Mouse (Mus musculus): ENCODE measurements at regions not wholly inside any gene's neighbourhood (a gene's known extent, or its start where the extent isn't known, plus 50 kb on each side); places are given as distances from the start of the nearest gene placed in this dataset. TPM values are rescaled to one million over a fixed set of nuclear protein-coding genes. Genes with fewer than 3 reads are reported as not detected.

DNA sequence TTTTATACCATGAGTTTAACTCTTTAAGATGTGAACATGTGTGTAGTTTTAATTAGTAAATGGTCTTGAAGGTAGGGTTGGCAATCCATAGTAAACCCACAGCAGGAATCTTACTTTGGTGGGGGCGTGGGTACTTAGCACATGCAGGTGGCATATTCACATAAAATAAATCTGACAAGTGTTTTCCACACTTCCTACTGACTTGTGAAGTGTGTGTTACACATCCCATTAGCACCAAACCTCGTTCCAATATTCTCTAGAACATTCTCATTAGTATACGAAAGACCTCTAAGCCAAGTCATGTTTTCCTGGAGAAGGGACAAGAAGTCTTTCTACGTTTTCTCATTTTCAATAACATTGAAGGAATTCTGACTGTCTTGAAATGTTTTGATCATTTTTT, 529.7 kb downstream of the Tecrl start:
- no peaks in the 10 kb centered on the region for H3K79me3 ChIP-seq (ENCODE audit: low read depth)
- no peaks in the 10 kb centered on the region for H3K27me3 ChIP-seq (ENCODE audit: control insufficient read depth, insufficient read depth, insufficient read length)
- TF ChIP-seq CEBPB (IDR thresholded peaks at IDR 0.05; ENCODE audit: low read depth) = no peak
- TF ChIP-seq CTCF (IDR thresholded peaks at IDR 0.05; ENCODE audit: control insufficient read depth, insufficient read depth, insufficient read length) = no peak
- no peak for TF ChIP-seq MYOD1 (IDR thresholded peaks at IDR 0.05; ENCODE audit: control insufficient read depth, insufficient read length, low read depth)
- no peak for TF ChIP-seq USF1 (IDR thresholded peaks at IDR 0.05; ENCODE audit: low read depth)
- no peak for TF ChIP-seq MAX (IDR thresholded peaks at IDR 0.05)
- TF ChIP-seq FOSL1 (IDR thresholded peaks at IDR 0.05; ENCODE audit: insufficient read depth, low read length, poor library complexity, severe bottlenecking) = no peak
- no peak for TF ChIP-seq MYOG (IDR thresholded peaks at IDR 0.05; ENCODE audit: control insufficient read depth, extremely low read depth, insufficient read length)
- no peaks in the 10 kb centered on the region for H3K36me3 ChIP-seq (ENCODE audit: control insufficient read depth, insufficient read depth)
- no peak overlapping the region for H3K4me3 ChIP-seq (ENCODE audit: insufficient read depth, poor library complexity, severe bottlenecking)
- H3ac ChIP-seq (ENCODE audit: control insufficient read depth, insufficient read length, low read depth) = no peak overlapping the region
- H3K79me2 ChIP-seq (ENCODE audit: control insufficient read depth, insufficient read depth) = no peaks in the 10 kb centered on the region

GRCm38 (mm10) chr5:82793197-82793596, 561.8 kb downstream of the Tecrl start:
- Histone ChIP-seq H3ac (ENCODE audit: control insufficient read depth, insufficient read length, low read depth) (no peak overlapping the region), H3K36me3 (ENCODE audit: control insufficient read depth, insufficient read depth) (no peaks in the 10 kb centered on the region), H3K4me3 (ENCODE audit: insufficient read depth, poor library complexity, severe bottlenecking) (no peak overlapping the region), H3K79me3 (ENCODE audit: low read depth) (no peaks in the 10 kb centered on the region), H3K79me2 (ENCODE audit: control insufficient read depth, insufficient read depth) (no peaks in the 10 kb centered on the region), H3K27me3 (ENCODE audit: control insufficient read depth, insufficient read depth, insufficient read length) (no peaks in the 10 kb centered on the region)
- TF ChIP-seq MYOG (IDR thresholded peaks at IDR 0.05; ENCODE audit: control insufficient read depth, extremely low read depth, insufficient read length) = no peak
- no peak for TF ChIP-seq USF1 (IDR thresholded peaks at IDR 0.05; ENCODE audit: low read depth)
- TF ChIP-seq FOSL1 (IDR thresholded peaks at IDR 0.05; ENCODE audit: insufficient read depth, low read length, poor library complexity, severe bottlenecking) = no peak
- no peak for TF ChIP-seq MAX (IDR thresholded peaks at IDR 0.05)
- no peak for TF ChIP-seq MYOD1 (IDR thresholded peaks at IDR 0.05; ENCODE audit: control insufficient read depth, insufficient read length, low read depth)
- TF ChIP-seq CTCF (IDR thresholded peaks at IDR 0.05; ENCODE audit: control insufficient read depth, insufficient read depth, insufficient read length) = no peak
- no peak for TF ChIP-seq CEBPB (IDR thresholded peaks at IDR 0.05; ENCODE audit: low read depth)

Small RNAs in the stretch of these regions (microRNA-seq; reads per million reads assigned to microRNA genes)
- gene Mir1187 (ENCODE audit: borderline microRNAs expressed) = not detected

All from C2C12 (cell line).